Mouse (Mus musculus) limb, embryonic 10.5 days (tissue): Measurements from ENCODE around the gene Tnnt2. TPM values are rescaled to one million over a fixed set of nuclear protein-coding genes. Genes with fewer than 3 reads are reported as not detected.

ENCODE experiments used
- DNase-seq: peaks from one replicate; pipeline ENCODE4 v3.0.0-alpha.2; 2017; ENCODE audit warnings: low spot score
- H3K27ac ChIP-seq: fragments of 300-500 bp; sonication (generic); 2 replicates; pipeline ENCODE4 v1.5.1; 2016; ENCODE audit warnings: mild to moderate bottlenecking
- H3K27me3 ChIP-seq: fragments of 300-500 bp; sonication (generic); 2 replicates; pipeline ENCODE4 v1.6.1; 2016; ENCODE audit warnings: low read depth, mild to moderate bottlenecking; ENCODE audit not compliant: poor library complexity, severe bottlenecking
- H3K36me3 ChIP-seq: fragments of 300-500 bp; sonication (generic); 2 replicates; pipeline ENCODE4 v1.6.1; 2016; ENCODE audit warnings: mild to moderate bottlenecking, moderate library complexity
- H3K4me1 ChIP-seq: fragments of 300-500 bp; sonication (generic); 2 replicates; pipeline ENCODE4 v1.6.1; 2016
- H3K4me3 ChIP-seq: fragments of 300-500 bp; sonication (generic); 2 replicates; pipeline ENCODE4 v1.5.1; 2016; ENCODE audit warnings: mild to moderate bottlenecking, moderate library complexity
- H3K9me3 ChIP-seq: fragments of 300-500 bp; sonication (generic); replicated peaks from 2 replicates; pipeline ENCODE4 v1.6.1; 2016; ENCODE audit warnings: mild to moderate bottlenecking
- WGBS: fragments of 180-500 bp; shearing (Covaris S2); methylation state at CpG from one replicate; pipeline ENCODE4 v1.1.7; 2016; 5-methylcytosine and 5-hydroxymethylcytosine counted together
- polyA plus RNA-seq: library from polyadenylated mRNA; unstranded; fragments of >200 nt; fragmentation: Nextera tagmentation; extraction: Ambion mirVana; gene quantifications from 2 replicates; pipeline ENCODE4 v1.2.1, GENCODE M21; 2016

The Tnnt2 gene
- polyA plus RNA-seq, 1 experiment from 2014 or later = 4.0 TPM

GRCm38 (mm10) chr1:135865518-135866194, 29.5 kb downstream of the Tnnt2 start:
- H3K36me3 ChIP-seq = no peaks in the 10 kb centered on the region
- DNase-seq = peak; percentile 93
- no peaks in the 10 kb centered on the region for H3K9me3 ChIP-seq
- no peak overlapping the region for H3K27ac ChIP-seq
- no peak overlapping the region for H3K4me3 ChIP-seq
- peaks cover 4% of the 10 kb centered on the region; the same call in 1 of the 2 replicates for H3K27me3 ChIP-seq
- WGBS = 49% methylated on average over 19 of the region's 19 CpGs
- H3K4me1 ChIP-seq = no peaks in the 10 kb centered on the region

- H3K27me3 ChIP-seq = peaks cover 4% of the 10 kb centered on the region; the same call in 1 of the 2 replicates
- H3K9me3 ChIP-seq = no peaks in the 10 kb centered on the region
- WGBS = 90% methylated on average over 6 of the region's 6 CpGs
- no peak overlapping the region for H3K27ac ChIP-seq
- H3K4me1 ChIP-seq = no peaks in the 10 kb centered on the region
- H3K36me3 ChIP-seq = no peaks in the 10 kb centered on the region
- no peak for DNase-seq
- H3K4me3 ChIP-seq = no peak overlapping the region
Observed at GRCm38 (mm10) chr1:135868570-135868969, 32.4 kb downstream of the Tnnt2 start.

- DNase-seq = no peak
- H3K27me3 ChIP-seq = no peaks in the 10 kb centered on the region
- H3K36me3 ChIP-seq = no peaks in the 10 kb centered on the region
- no peaks in the 10 kb centered on the region for H3K4me1 ChIP-seq
- 85% methylated on average over 4 of the region's 4 CpGs for WGBS
- no peak overlapping the region for H3K27ac ChIP-seq
- H3K9me3 ChIP-seq = no peaks in the 10 kb centered on the region
- H3K4me3 ChIP-seq = no peak overlapping the region
Observed at GRCm38 (mm10) chr1:135872991-135873390, 36.8 kb downstream of the Tnnt2 start.

GRCm38 (mm10) chr1:135877248-135877647, 41.1 kb downstream of the Tnnt2 start:
- Histone ChIP-seq H3K36me3 (no peaks in the 10 kb centered on the region), H3K4me1 (no peaks in the 10 kb centered on the region), H3K9me3 (no peaks in the 10 kb centered on the region), H3K4me3 (no peak overlapping the region), H3K27ac (no peak overlapping the region), H3K27me3 (0 out of 2 replicates have a peak, but pooled peaks cover 3% of the 10 kb centered on the region)
- 57% methylated on average over 2 of the region's 2 CpGs for WGBS
- no peak for DNase-seq

GRCm38 (mm10) chr1:135882385-135883109, 46.4 kb downstream of the Tnnt2 start:
- no peak overlapping the region for H3K4me3 ChIP-seq
- no peaks in the 10 kb centered on the region for H3K36me3 ChIP-seq
- DNase-seq = peak; percentile 70
- no peak overlapping the region for H3K27ac ChIP-seq
- no peaks in the 10 kb centered on the region for H3K9me3 ChIP-seq
- WGBS = 72% methylated on average over 10 of the region's 10 CpGs
- H3K27me3 ChIP-seq = 0 out of 2 replicates have a peak, but pooled peaks cover 3% of the 10 kb centered on the region
- no peaks in the 10 kb centered on the region for H3K4me1 ChIP-seq

GRCm38 (mm10) chr1:135889461-135890185, 53.5 kb downstream of the Tnnt2 start:
- Histone ChIP-seq H3K27me3 (peaks cover 7% of the 10 kb centered on the region; the same call in 1 of the 2 replicates), H3K9me3 (no peaks in the 10 kb centered on the region), H3K36me3 (no peaks in the 10 kb centered on the region), H3K4me3 (no peak overlapping the region), H3K4me1 (peaks cover 7% of the 10 kb centered on the region; the same call in 1 of the 2 replicates), H3K27ac (no peak overlapping the region)
- DNase-seq = no peak
- WGBS = 84% methylated on average over 20 of the region's 20 CpGs

- H3K4me3 ChIP-seq = no peak overlapping the region
- peaks cover 7% of the 10 kb centered on the region; the same call in 1 of the 2 replicates for H3K27me3 ChIP-seq
- no peaks in the 10 kb centered on the region for H3K9me3 ChIP-seq
- DNase-seq = no peak
- H3K4me1 ChIP-seq = peaks cover 7% of the 10 kb centered on the region; the same call in 1 of the 2 replicates
- no peaks in the 10 kb centered on the region for H3K36me3 ChIP-seq
- WGBS = 76% methylated on average over 11 of the region's 11 CpGs
- no peak overlapping the region for H3K27ac ChIP-seq
Observed at GRCm38 (mm10) chr1:135891424-135892216, 55.5 kb downstream of the Tnnt2 start.

GRCm38 (mm10) chr1:135892233-135892632, 56.1 kb downstream of the Tnnt2 start:
- no peak overlapping the region for H3K4me3 ChIP-seq
- 78% methylated on average over 6 of the region's 6 CpGs for WGBS
- DNase-seq = no peak
- no peaks in the 10 kb centered on the region for H3K9me3 ChIP-seq
- peaks cover 7% of the 10 kb centered on the region; the same call in 1 of the 2 replicates for H3K4me1 ChIP-seq
- H3K27ac ChIP-seq = no peak overlapping the region
- no peaks in the 10 kb centered on the region for H3K36me3 ChIP-seq
- H3K27me3 ChIP-seq = peaks cover 7% of the 10 kb centered on the region; the same call in 1 of the 2 replicates

- no peak overlapping the region for H3K4me3 ChIP-seq
- DNase-seq = no peak
- WGBS = 82% methylated on average over 6 of the region's 6 CpGs
- H3K27ac ChIP-seq = no peak overlapping the region
- H3K36me3 ChIP-seq = no peaks in the 10 kb centered on the region
- H3K9me3 ChIP-seq = no peaks in the 10 kb centered on the region
- H3K4me1 ChIP-seq = peaks cover 7% of the 10 kb centered on the region; the same call in 1 of the 2 replicates
- H3K27me3 ChIP-seq = peaks cover 7% of the 10 kb centered on the region; the same call in 1 of the 2 replicates
Observed at GRCm38 (mm10) chr1:135892764-135893163, 56.6 kb downstream of the Tnnt2 start.

GRCm38 (mm10) chr1:135893377-135893776, 57.2 kb downstream of the Tnnt2 start:
- Histone ChIP-seq H3K9me3 (no peaks in the 10 kb centered on the region), H3K4me3 (no peak overlapping the region), H3K4me1 (peaks cover 7% of the 10 kb centered on the region; the same call in 1 of the 2 replicates), H3K36me3 (no peaks in the 10 kb centered on the region), H3K27ac (no peak overlapping the region), H3K27me3 (peaks cover 7% of the 10 kb centered on the region; the same call in 1 of the 2 replicates)
- 95% methylated on average over 3 of the region's 3 CpGs for WGBS
- DNase-seq = no peak

GRCm38 (mm10) chr1:135895367-135895766, 59.2 kb downstream of the Tnnt2 start:
- Histone ChIP-seq H3K36me3 (no peaks in the 10 kb centered on the region), H3K9me3 (no peaks in the 10 kb centered on the region), H3K4me1 (0 out of 2 replicates have a peak, but pooled peaks cover 3% of the 10 kb centered on the region), H3K27ac (no peak overlapping the region), H3K27me3 (peaks cover 6% of the 10 kb centered on the region; the same call in 1 of the 2 replicates), H3K4me3 (no peak overlapping the region)
- WGBS = 83% methylated on average over 4 of the region's 4 CpGs
- no peak for DNase-seq

- H3K4me1 ChIP-seq = 0 out of 2 replicates have a peak, but pooled peaks cover 4% of the 10 kb centered on the region
- 92% methylated on average over 6 of the region's 6 CpGs for WGBS
- H3K27me3 ChIP-seq = peaks cover 3% of the 10 kb centered on the region; the same call in 1 of the 2 replicates
- H3K36me3 ChIP-seq = no peaks in the 10 kb centered on the region
- no peak overlapping the region for H3K4me3 ChIP-seq
- DNase-seq = no peak
- H3K9me3 ChIP-seq = no peaks in the 10 kb centered on the region
- H3K27ac ChIP-seq = no peak overlapping the region
Observed at GRCm38 (mm10) chr1:135899295-135899694, 63.1 kb downstream of the Tnnt2 start.
